Mouse (Mus musculus) midbrain, embryonic 13.5 days (tissue): Measurements from ENCODE around the gene Col4a5. TPM values are rescaled to one million over a fixed set of nuclear protein-coding genes. Genes with fewer than 3 reads are reported as not detected.

Experiments used
- ATAC-seq: fragments of 200-750 bp; cut with Nextera tagmentation; 2 replicates; pipeline ENCODE4 v1.8.0; 2017; ENCODE audit warnings: mild to moderate bottlenecking, moderate TSS enrichment, moderate library complexity
- H3K27ac ChIP-seq: fragments of 300-500 bp; sonication (generic); 2 replicates; pipeline ENCODE4 v1.5.1; 2015; ENCODE audit warnings: inconsistent platforms, mild to moderate bottlenecking, moderate library complexity
- H3K27me3 ChIP-seq: fragments of 300-500 bp; sonication (generic); 2 replicates; pipeline ENCODE4 v1.6.1; 2015; ENCODE audit warnings: mild to moderate bottlenecking, inconsistent platforms
- H3K36me3 ChIP-seq: fragments of 300-500 bp; sonication (generic); 2 replicates; pipeline ENCODE4 v1.6.1; 2015; ENCODE audit warnings: mild to moderate bottlenecking, inconsistent platforms
- H3K4me1 ChIP-seq: fragments of 300-500 bp; sonication (generic); replicated peaks from 2 replicates; pipeline ENCODE4 v1.6.1; 2015; ENCODE audit warnings: inconsistent platforms
- H3K4me2 ChIP-seq: fragments of 300-500 bp; sonication (generic); replicated peaks from 2 replicates; pipeline ENCODE4 v1.6.1; 2015; ENCODE audit warnings: moderate library complexity, mild to moderate bottlenecking, inconsistent platforms
- H3K4me3 ChIP-seq: fragments of 300-500 bp; sonication (generic); replicated peaks from 2 replicates; pipeline ENCODE4 v1.5.1; 2015; ENCODE audit warnings: mild to moderate bottlenecking, inconsistent platforms
- H3K9ac ChIP-seq: fragments of 300-500 bp; sonication (generic); replicated peaks from 2 replicates; pipeline ENCODE4 v1.6.1; 2015; ENCODE audit warnings: mild to moderate bottlenecking, inconsistent platforms
- H3K9me3 ChIP-seq: fragments of 300-500 bp; sonication (generic); 2 replicates; pipeline ENCODE4 v1.6.1; 2016; ENCODE audit warnings: mild to moderate bottlenecking, inconsistent platforms
- WGBS: fragments of 180-500 bp; shearing (Covaris S2); methylation state at CpG from one replicate; pipeline ENCODE4 v1.1.7; 2015; 5-methylcytosine and 5-hydroxymethylcytosine counted together
- polyA plus RNA-seq: library from polyadenylated mRNA; unstranded; fragments of >200 nt; fragmentation: Nextera tagmentation; extraction: Ambion mirVana; gene quantifications from 2 replicates; pipeline ENCODE4 v1.2.1, GENCODE M21; 2015

Col4a5 gene
- polyA plus RNA-seq: 7.7 and 8.4 TPM in 2 replicates

DNA sequence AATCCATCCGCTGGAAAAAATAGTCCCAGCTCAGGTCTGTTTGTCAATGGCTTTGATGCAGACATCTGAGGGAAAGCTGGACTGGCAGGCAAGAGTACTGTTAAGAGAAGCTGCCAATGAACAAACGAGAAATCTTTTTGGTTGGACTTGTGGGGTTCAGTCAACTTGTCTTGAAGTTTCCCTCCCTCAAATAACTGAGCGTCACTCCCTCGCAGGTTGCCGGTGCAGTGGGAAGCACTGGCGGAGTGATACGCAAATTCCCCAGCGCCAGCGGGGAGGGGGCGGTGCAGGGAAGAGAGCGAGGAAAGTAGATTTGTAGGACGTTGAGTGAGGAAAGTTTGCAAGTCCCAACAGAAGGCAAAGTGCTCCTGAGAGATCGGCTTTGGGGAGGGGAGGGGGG lies at the start of gene Col4a5:
Gene Col4a5 (plus strand): TSS at position 276 of the 400 bp plus-strand sequence.
- 16% methylated on average over 12 of the region's 13 CpGs for WGBS
- ATAC-seq: peak; percentile 86
- H3K27me3 ChIP-seq: peaks cover 31% of the 10 kb centered on the region; the same call in 1 of the 2 replicates

DNA sequence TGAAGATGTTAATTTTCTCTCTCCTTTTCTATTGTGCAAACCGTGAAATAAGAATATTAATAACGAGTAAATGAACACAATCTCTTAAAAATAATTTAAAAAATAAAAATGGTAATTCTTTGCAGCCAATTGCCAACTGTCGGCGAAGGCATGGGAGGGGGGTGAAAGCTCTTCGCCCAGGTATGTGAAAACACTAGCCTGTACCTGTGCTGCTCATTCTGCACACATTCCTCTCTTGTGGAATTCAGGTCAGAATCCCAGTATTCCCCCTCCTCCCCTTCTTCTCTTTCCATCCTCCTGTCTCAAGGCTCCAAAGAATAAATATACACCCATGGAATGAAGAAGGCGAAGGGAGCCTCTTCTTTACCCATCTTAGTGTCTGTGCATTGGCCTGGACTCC lies 38.4 kb upstream of the Col4a5 start:
- no peaks in the 10 kb centered on the region for H3K9me3 ChIP-seq

More for the DNA sequence above, at the start of gene Col4a5:
- 0 out of 2 replicates have a peak, but pooled peaks cover 3% of the 10 kb centered on the region for H3K4me1 ChIP-seq
- H3K4me2 ChIP-seq: peak within 1 kb of the TSS; percentile 61
- H3K4me3 ChIP-seq: peak within 1 kb of the TSS; percentile 45
- H3K27ac ChIP-seq: no peak within 1 kb of the TSS
- no peaks in the 10 kb centered on the region for H3K9me3 ChIP-seq
- peak within 1 kb of the TSS; percentile 46; the same call in 1 of the 2 replicates for H3K9ac ChIP-seq
- H3K36me3 ChIP-seq: no peaks in the 10 kb centered on the region

DNA sequence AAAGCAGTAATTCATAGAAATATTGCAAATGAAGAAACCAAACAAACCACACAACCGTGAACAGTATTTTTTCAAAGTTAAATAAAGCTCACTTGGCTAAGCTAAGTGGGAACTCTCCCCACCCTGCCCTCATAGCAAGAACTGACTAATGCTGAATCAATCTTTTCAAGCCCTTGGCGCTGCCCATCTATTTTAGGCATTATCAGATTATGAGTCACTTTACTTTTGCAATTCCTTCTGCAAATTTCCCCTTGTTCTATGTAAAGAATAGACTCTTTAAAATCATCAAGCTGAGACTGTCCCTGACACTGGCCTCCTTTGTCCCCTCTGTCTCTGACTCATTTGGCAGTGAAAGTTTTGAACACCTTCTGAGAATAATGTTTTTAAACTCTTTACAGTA lies 35.8 kb upstream of the Col4a5 start:
- no peak overlapping the region for H3K4me2 ChIP-seq
- 67% methylated on average over 2 of the region's 2 CpGs for WGBS
- H3K9me3 ChIP-seq: no peaks in the 10 kb centered on the region
- H3K27ac ChIP-seq: no peak overlapping the region
- ATAC-seq: no peak
- H3K4me3 ChIP-seq: no peak overlapping the region
- H3K4me1 ChIP-seq: no peaks in the 10 kb centered on the region
- peaks cover 25% of the 10 kb centered on the region; the same call in 1 of the 2 replicates for H3K27me3 ChIP-seq
- H3K9ac ChIP-seq: no peak overlapping the region
- no peaks in the 10 kb centered on the region for H3K36me3 ChIP-seq

More for the DNA sequence above, 38.4 kb upstream of the Col4a5 start:
- H3K9ac ChIP-seq: no peak overlapping the region
- H3K4me3 ChIP-seq: no peak overlapping the region
- 89% methylated on average over 6 of the region's 6 CpGs for WGBS
- no peaks in the 10 kb centered on the region for H3K4me1 ChIP-seq
- H3K36me3 ChIP-seq: no peaks in the 10 kb centered on the region
- no peak overlapping the region for H3K4me2 ChIP-seq
- H3K27ac ChIP-seq: no peak overlapping the region
- no peak for ATAC-seq
- peaks cover 28% of the 10 kb centered on the region; the same call in 1 of the 2 replicates for H3K27me3 ChIP-seq

DNA sequence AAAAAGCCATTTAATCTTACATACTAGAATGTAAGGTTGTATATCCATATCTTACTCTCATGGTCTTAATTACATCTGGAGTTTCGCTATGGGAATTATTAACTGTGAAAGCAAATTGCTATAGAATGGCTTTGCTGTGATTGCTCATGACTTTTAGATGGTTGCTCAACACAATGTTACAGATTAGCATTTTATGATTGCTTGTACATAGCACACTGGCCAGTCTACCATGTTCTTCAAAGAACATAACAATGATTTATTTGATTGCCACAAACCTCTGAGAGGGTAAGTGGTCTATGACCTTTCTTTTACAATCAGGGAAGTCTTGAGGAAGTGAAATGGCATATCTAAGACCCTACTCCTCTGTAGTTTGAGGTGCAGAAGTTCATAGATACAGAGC lies 27.2 kb upstream of the Col4a5 start:
- H3K9ac ChIP-seq: no peak overlapping the region
- no peaks in the 10 kb centered on the region for H3K9me3 ChIP-seq
- no peaks in the 10 kb centered on the region for H3K4me1 ChIP-seq
- no peak overlapping the region for H3K27ac ChIP-seq
- H3K4me2 ChIP-seq: no peak overlapping the region
- H3K36me3 ChIP-seq: no peaks in the 10 kb centered on the region
- no peak overlapping the region for H3K4me3 ChIP-seq
- peaks cover 31% of the 10 kb centered on the region for H3K27me3 ChIP-seq
- ATAC-seq: no peak
- whole genome bisulfite sequencing: 88% methylated on average over 1 of the region's 1 CpGs

DNA sequence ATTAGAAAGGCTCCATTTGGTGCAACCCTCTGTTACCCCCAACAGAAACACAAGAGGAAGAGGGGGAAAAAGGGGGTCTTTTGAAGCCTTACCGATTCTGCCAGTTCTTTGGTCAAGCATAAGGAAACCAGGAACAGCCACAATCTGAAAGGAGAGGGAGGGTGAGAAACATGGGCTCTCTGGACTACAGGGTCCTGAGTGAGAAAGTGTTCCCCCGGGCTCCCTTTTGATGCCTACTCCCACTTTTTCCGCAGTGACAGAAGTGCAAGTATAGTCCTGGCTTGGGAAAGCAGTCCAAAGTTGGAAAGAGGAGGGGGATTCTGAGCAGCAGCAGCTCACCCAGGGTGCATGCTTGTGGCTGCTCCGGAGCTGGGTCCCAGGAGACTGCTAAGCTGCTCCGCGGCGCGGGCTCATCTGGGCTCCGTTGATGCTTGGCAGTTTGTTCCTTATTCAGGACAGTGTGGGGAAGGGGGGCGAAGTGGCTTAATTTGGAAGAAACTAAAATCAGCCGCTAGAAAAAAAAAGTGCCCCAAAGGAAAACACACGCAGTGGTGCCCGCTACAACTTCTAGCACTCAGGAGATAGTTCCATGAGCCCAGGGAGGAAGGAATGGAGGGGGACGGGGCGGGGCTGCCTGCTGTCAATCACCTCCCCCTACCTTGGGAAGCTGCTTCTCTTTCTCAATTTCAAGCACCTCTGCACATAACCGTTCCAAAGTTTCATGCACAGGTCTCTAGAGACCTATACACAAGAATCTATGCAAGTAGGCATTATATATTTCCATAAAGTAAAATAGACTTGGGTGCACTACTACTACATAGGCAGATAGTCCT lies 1.5 kb upstream of the Col4a5 start, which contains the start of gene Col4a6:
Gene Col4a6 (minus strand): TSS at position 607 of the 833 bp plus-strand sequence.
- 18% methylated on average over 16 of the region's 16 CpGs for WGBS
- Histone ChIP-seq H3K9me3 (no peaks in the 10 kb centered on the region), H3K9ac (no peak within 1 kb of the TSS), H3K4me2 (peak within 1 kb of the TSS; percentile 61), H3K27me3 (peaks cover 31% of the 10 kb centered on the region; the same call in 1 of the 2 replicates), H3K36me3 (no peaks in the 10 kb centered on the region), H3K27ac (no peak within 1 kb of the TSS), H3K4me3 (peak within 1 kb of the TSS; percentile 45), H3K4me1 (0 out of 2 replicates have a peak, but pooled peaks cover 3% of the 10 kb centered on the region)
- peak; percentile 65 for ATAC-seq

DNA sequence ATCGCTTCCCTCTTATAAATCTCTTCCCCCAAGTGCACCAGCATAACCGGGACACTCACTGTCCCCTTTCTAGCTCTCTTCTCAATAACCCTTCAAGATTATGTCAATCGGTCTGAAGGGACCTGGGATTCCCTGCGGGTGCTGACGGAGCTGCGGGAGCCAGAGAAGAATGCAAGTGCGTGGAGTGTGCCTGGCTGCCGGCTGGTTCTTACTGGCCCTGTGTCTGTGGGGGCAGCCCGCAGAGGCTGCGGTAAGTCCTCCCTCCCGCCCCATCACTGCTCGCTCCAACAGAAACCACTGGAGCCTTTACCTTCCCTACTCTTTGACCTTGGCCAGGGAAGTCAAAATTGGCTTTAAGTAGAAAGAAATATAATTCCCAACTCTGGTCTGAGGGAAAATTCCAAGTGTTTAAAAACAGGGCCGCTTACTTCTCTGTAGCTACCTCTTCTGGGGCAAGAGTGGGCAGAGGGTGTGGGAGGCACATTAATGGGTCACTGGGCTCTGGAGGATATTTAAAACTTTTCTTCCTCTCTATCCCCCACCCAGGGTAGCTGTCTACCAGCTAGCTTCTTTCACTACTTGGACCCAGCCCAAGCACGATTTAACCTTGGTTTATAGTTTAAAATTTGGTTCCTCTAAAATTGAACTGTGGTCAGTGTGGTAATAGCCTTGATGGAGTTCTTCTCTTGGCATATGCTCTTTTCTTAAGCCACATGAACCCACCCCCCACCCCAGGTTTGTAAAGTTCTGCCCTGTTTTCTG lies 562 bp downstream of the Col4a5 start:
- Histone ChIP-seq H3K27ac (no peak overlapping the region), H3K36me3 (no peaks in the 10 kb centered on the region), H3K9me3 (no peaks in the 10 kb centered on the region), H3K4me1 (0 out of 2 replicates have a peak, but pooled peaks cover 3% of the 10 kb centered on the region), H3K4me3 (peak overlapping the region; percentile 45), H3K4me2 (peak overlapping the region; percentile 61), H3K27me3 (peaks cover 31% of the 10 kb centered on the region; the same call in 1 of the 2 replicates), H3K9ac (peak overlapping the region; percentile 46; the same call in 1 of the 2 replicates)
- peak; percentile 84 for ATAC-seq
- WGBS: 22% methylated on average over 14 of the region's 14 CpGs

- ATAC-seq: no peak
- Histone ChIP-seq H3K27ac (no peak overlapping the region), H3K36me3 (no peaks in the 10 kb centered on the region), H3K4me2 (no peak overlapping the region), H3K9me3 (no peaks in the 10 kb centered on the region), H3K4me1 (no peaks in the 10 kb centered on the region), H3K9ac (no peak overlapping the region), H3K4me3 (no peak overlapping the region), H3K27me3 (peaks cover 13% of the 10 kb centered on the region; the same call in 1 of the 2 replicates)
- WGBS: 57% methylated on average over 4 of the region's 4 CpGs
Observed at GRCm38 (mm10) chrX:141494545-141494944, 19.4 kb downstream of the Col4a5 start.

DNA sequence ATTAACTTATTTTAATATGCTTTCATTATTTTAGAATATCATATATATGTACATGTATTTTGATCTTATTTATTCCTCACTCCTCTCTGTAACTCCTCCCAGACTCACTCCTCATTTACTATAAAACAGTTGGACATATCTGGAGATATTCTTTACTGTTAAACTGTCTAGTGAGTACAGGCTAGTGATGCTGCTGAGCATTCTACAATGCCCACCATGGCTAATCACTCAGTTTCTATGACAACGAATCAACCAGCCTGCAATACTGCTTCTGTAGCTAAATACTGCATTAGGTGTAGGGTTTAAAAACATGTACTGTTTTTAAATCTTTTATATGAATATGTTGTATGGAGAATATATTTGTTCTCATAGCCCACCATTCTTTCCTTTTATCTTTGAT lies 27.9 kb downstream of the Col4a5 start:
- H3K9ac ChIP-seq: no peak overlapping the region
- WGBS: 75% methylated on average over 1 of the region's 1 CpGs
- H3K4me3 ChIP-seq: no peak overlapping the region

GRCm38 (mm10) chrX:141533447-141533846 lies 58.3 kb downstream of the Col4a5 start:
- no peaks in the 10 kb centered on the region; the same call in 1 of the 2 replicates for H3K27me3 ChIP-seq
- no peak overlapping the region for H3K9ac ChIP-seq
- no peak overlapping the region for H3K4me3 ChIP-seq
- ATAC-seq: no peak
- H3K9me3 ChIP-seq: no peaks in the 10 kb centered on the region
- H3K4me2 ChIP-seq: no peak overlapping the region
- no peaks in the 10 kb centered on the region for H3K4me1 ChIP-seq
- H3K27ac ChIP-seq: no peak overlapping the region
- H3K36me3 ChIP-seq: no peaks in the 10 kb centered on the region

More for the DNA sequence above, 27.9 kb downstream of the Col4a5 start:
- no peaks in the 10 kb centered on the region for H3K9me3 ChIP-seq
- H3K4me1 ChIP-seq: no peaks in the 10 kb centered on the region
- no peak overlapping the region for H3K27ac ChIP-seq
- no peak overlapping the region for H3K4me2 ChIP-seq
- H3K27me3 ChIP-seq: peaks cover 4% of the 10 kb centered on the region; the same call in 1 of the 2 replicates
- no peak for ATAC-seq
- H3K36me3 ChIP-seq: no peaks in the 10 kb centered on the region

GRCm38 (mm10) chrX:141547471-141547870 lies 72.3 kb downstream of the Col4a5 start:
- Histone ChIP-seq H3K27me3 (peaks cover 2% of the 10 kb centered on the region; the same call in 1 of the 2 replicates), H3K9ac (no peak overlapping the region), H3K4me1 (no peaks in the 10 kb centered on the region), H3K9me3 (no peaks in the 10 kb centered on the region), H3K27ac (no peak overlapping the region), H3K4me3 (no peak overlapping the region), H3K36me3 (no peaks in the 10 kb centered on the region), H3K4me2 (no peak overlapping the region)
- 88% methylated on average over 2 of the region's 2 CpGs for WGBS
- no peak for ATAC-seq

DNA sequence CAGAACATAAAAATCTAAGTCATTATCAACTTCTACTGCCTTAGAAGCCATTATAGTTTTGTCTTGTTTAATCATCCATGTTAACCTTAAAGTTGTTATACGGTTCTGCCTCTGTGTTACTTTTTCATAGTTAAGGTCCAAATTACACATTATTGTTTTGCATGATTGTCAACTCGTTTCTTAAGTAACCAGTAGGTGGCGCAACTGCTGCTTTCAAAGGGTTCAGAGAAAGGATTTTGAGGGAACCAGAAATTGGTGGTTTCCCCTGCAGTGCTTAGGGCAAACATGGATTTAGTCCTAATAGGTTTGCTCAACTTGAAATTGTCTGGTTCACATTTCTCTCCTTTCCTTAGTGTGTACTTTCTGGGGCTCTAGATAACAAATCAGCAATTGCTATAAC lies 115.1 kb downstream of the Col4a5 start:
- Histone ChIP-seq H3K9ac (no peak overlapping the region), H3K27ac (no peak overlapping the region), H3K36me3 (no peaks in the 10 kb centered on the region), H3K9me3 (no peaks in the 10 kb centered on the region), H3K4me1 (no peaks in the 10 kb centered on the region), H3K4me2 (no peak overlapping the region), H3K4me3 (no peak overlapping the region), H3K27me3 (0 out of 2 replicates have a peak, but pooled peaks cover 3% of the 10 kb centered on the region)
- 33% methylated on average over 3 of the region's 3 CpGs for WGBS
- no peak for ATAC-seq

DNA sequence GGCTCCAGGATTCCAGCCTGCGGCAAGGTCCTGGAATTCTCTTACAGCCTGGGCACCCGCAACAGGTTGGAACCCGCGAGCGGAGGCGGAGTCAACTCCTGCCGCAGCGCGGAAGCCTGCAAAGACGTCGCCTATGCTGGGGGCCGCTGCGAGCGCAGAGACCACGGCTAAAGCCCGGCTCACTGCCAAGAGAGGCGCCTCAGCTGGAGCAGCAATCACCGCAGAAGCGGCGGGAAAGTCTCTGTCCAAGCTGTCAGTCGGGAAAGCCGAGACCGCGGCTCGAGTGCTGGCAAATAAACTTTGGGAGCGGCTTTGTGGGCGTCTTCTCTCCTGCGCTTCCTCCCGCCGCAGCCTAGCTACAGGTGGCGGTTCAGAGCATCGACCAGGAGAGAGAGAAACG lies 246.5 kb downstream of the Col4a5 start:
- Histone ChIP-seq H3K9ac (no peak overlapping the region), H3K4me3 (peak overlapping the region; percentile 41), H3K27me3 (peaks cover 70% of the 10 kb centered on the region), H3K4me1 (peaks cover 20% of the 10 kb centered on the region), H3K4me2 (peak overlapping the region; percentile 63), H3K9me3 (no peaks in the 10 kb centered on the region), H3K27ac (no peak overlapping the region), H3K36me3 (no peaks in the 10 kb centered on the region)
- no peak for ATAC-seq
- WGBS: 23% methylated on average over 32 of the region's 33 CpGs
